Mouse (Mus musculus): Measurements from ENCODE around the gene Polh.

The Polh gene

GRCm38 (mm10) chr17:46127814-46128493 lies 74.5 kb downstream of the Polh start:
- no peak for DNase-seq

- no peak for DNase-seq
Observed at GRCm38 (mm10) chr17:46126608-46127007, 75.8 kb downstream of the Polh start.

- no peak for DNase-seq
Observed at GRCm38 (mm10) chr17:46123953-46124700, 78.3 kb downstream of the Polh start.

GRCm38 (mm10) chr17:46123285-46123684 lies 79.2 kb downstream of the Polh start:
- no peak for DNase-seq

GRCm38 (mm10) chr17:46122791-46123190 lies 79.7 kb downstream of the Polh start:
- DNase-seq = no peak
